16 mouse cellular contexts compared by ENCODE assay signal in genomic region chr9:56564048-56564737, GRCm38 (mm10).
A peak's percentile ranks its signal among the peaks of the same experiment; 100 is the strongest.
DNase-seq lines count a peak whose midpoint lies in the region; ATAC-seq lines count a peak whose summit lies in the region.
"Had no signal": no experiment of that assay in that cellular context is flagged by ENCODE, and none has a peak within 500 bp of the region (broad histone marks: within the 10 kb centered on the region; RNA-seq: fewer than 3 reads in every experiment).

No protein-coding gene starts in this region.

- no peak overlapping the region for H3K4me3 ChIP-seq in heart, embryonic 13.5 days
- no peak overlapping the region for H3K4me3 ChIP-seq in hindbrain, embryonic 11.5 days (ENCODE audit: low read depth, low read length)
- H3K4me3 ChIP-seq in hindbrain, embryonic 16.5 days (ENCODE audit: low read length), result no peak overlapping the region
- H3K4me3 ChIP-seq in midbrain, embryonic 16.5 days (ENCODE audit: low read depth, low read length), result no peak overlapping the region
- H3K4me3 ChIP-seq: erythroblast, embryonic 14.5 days; limb, embryonic 13.5 days had no signal

- H3K9me3 ChIP-seq in heart, embryonic 13.5 days, result no peaks in the 10 kb centered on the region
- no peaks in the 10 kb centered on the region for H3K9me3 ChIP-seq in hindbrain, embryonic 11.5 days (ENCODE audit: control insufficient read depth, low read length)
- H3K9me3 ChIP-seq in hindbrain, embryonic 16.5 days (ENCODE audit: control insufficient read depth, low read length), result no peaks in the 10 kb centered on the region
- no peaks in the 10 kb centered on the region for H3K9me3 ChIP-seq in midbrain, embryonic 16.5 days (replicated peaks; ENCODE audit: control insufficient read depth, low read length, poor library complexity, severe bottlenecking)
- H3K9me3 ChIP-seq: limb, embryonic 13.5 days had no signal

- DNase-seq in heart, postnatal 36 days, result no peak
- DNase-seq in hindbrain, embryonic 11.5 days (ENCODE audit: low spot score), result no peak
- no peak for DNase-seq in urinary bladder, adult 18-20 months (ENCODE audit: low spot score in 2 of 2)
- no peak for DNase-seq in layer of hippocampus, adult 8-10 months (ENCODE audit: low spot score in 2 of 2)
- no peak for DNase-seq in right cerebral cortex, postnatal 10 days (ENCODE audit: low spot score in 2 of 2)
- DNase-seq: adrenal gland, postnatal 10 days; cerebellum, adult 2 months; lung, postnatal 14 days; thymus, postnatal 36 days had no signal

- 14% methylated on average over 11 of the region's 11 CpGs for WGBS in heart, embryonic 13.5 days
- 21% methylated on average over 11 of the region's 11 CpGs for WGBS in hindbrain, embryonic 11.5 days
- WGBS in hindbrain, embryonic 16.5 days, result 17% methylated on average over 11 of the region's 11 CpGs
- WGBS in midbrain, embryonic 16.5 days, result 13% methylated on average over 11 of the region's 11 CpGs

- H3K27ac ChIP-seq in heart, embryonic 13.5 days (replicated peaks), result peak overlapping the region; percentile 45
- H3K27ac ChIP-seq in hindbrain, embryonic 11.5 days (ENCODE audit: low read depth, low read length), result peak overlapping the region; percentile 24; the same call in 1 of the 2 replicates
- peak overlapping the region; percentile 25; the same call in 1 of the 2 replicates for H3K27ac ChIP-seq in hindbrain, embryonic 16.5 days (ENCODE audit: low read depth, low read length)
- peak overlapping the region; percentile 35 for H3K27ac ChIP-seq in midbrain, embryonic 16.5 days (ENCODE audit: low read length)
- H3K27ac ChIP-seq: limb, embryonic 13.5 days; stomach, postnatal 0 days had no signal

- no peak for ATAC-seq in heart, embryonic 13.5 days (ENCODE audit: extremely low read depth, insufficient number of reproducible peaks, low FRiP score, low TSS enrichment)
- no peak for ATAC-seq in hindbrain, embryonic 11.5 days (ENCODE audit: low FRiP score)
- no peak for ATAC-seq in hindbrain, embryonic 16.5 days
- ATAC-seq in midbrain, embryonic 16.5 days, result peak; percentile 27; the same call in 1 of the 2 replicates
- ATAC-seq: CD4-positive, CD25-positive, alpha-beta regulatory T cell, adult 4 months had no signal

- intact Hi-C loops in heart, postnatal 36 days (cut with DNase I), result no loop called here

- H3K4me2 ChIP-seq in heart, embryonic 13.5 days, result peak overlapping the region; percentile 24
- H3K4me2 ChIP-seq in hindbrain, embryonic 11.5 days (replicated peaks; ENCODE audit: low read depth, low read length), result no peak overlapping the region
- no peak overlapping the region for H3K4me2 ChIP-seq in hindbrain, embryonic 16.5 days (ENCODE audit: low read length)
- H3K4me2 ChIP-seq in midbrain, embryonic 16.5 days (ENCODE audit: low read length), result no peak overlapping the region
- H3K4me2 ChIP-seq: limb, embryonic 13.5 days had no signal

- H3K9ac ChIP-seq in heart, embryonic 13.5 days, result no peak overlapping the region; the same call in 1 of the 2 replicates
- H3K9ac ChIP-seq in hindbrain, embryonic 11.5 days (ENCODE audit: low read depth, low read length), result no peak overlapping the region
- no peak overlapping the region; the same call in 1 of the 2 replicates for H3K9ac ChIP-seq in hindbrain, embryonic 16.5 days (ENCODE audit: low read depth, low read length)
- H3K9ac ChIP-seq in midbrain, embryonic 16.5 days (ENCODE audit: low read depth, low read length), result no peak overlapping the region
- H3K9ac ChIP-seq: limb, embryonic 13.5 days had no signal

- no peaks in the 10 kb centered on the region for H3K36me3 ChIP-seq in heart, embryonic 13.5 days
- no peaks in the 10 kb centered on the region for H3K36me3 ChIP-seq in hindbrain, embryonic 11.5 days (ENCODE audit: control insufficient read depth, insufficient read depth, low read length)
- H3K36me3 ChIP-seq in hindbrain, embryonic 16.5 days (ENCODE audit: control insufficient read depth, insufficient read depth, low read length), result no peaks in the 10 kb centered on the region
- H3K36me3 ChIP-seq in midbrain, embryonic 16.5 days (ENCODE audit: control insufficient read depth, insufficient read depth, low read length), result no peaks in the 10 kb centered on the region
- H3K36me3 ChIP-seq: limb, embryonic 13.5 days had no signal

- no peaks in the 10 kb centered on the region for H3K27me3 ChIP-seq in heart, embryonic 13.5 days (replicated peaks)
- no peaks in the 10 kb centered on the region; the same call in 1 of the 2 replicates for H3K27me3 ChIP-seq in hindbrain, embryonic 11.5 days (ENCODE audit: control insufficient read depth, insufficient read depth, low read length)
- no peaks in the 10 kb centered on the region for H3K27me3 ChIP-seq in hindbrain, embryonic 16.5 days (replicated peaks; ENCODE audit: control insufficient read depth, insufficient read depth, low read length)
- H3K27me3 ChIP-seq in midbrain, embryonic 16.5 days (ENCODE audit: control insufficient read depth, insufficient read depth, low read depth, low read length), result no peaks in the 10 kb centered on the region

- peaks cover 31% of the 10 kb centered on the region for H3K4me1 ChIP-seq in heart, embryonic 13.5 days
- 0 out of 2 replicates have a peak, but pooled peaks cover 2% of the 10 kb centered on the region for H3K4me1 ChIP-seq in hindbrain, embryonic 11.5 days (replicated peaks; ENCODE audit: control insufficient read depth, insufficient read depth, low read length)
- peaks cover 6% of the 10 kb centered on the region for H3K4me1 ChIP-seq in hindbrain, embryonic 16.5 days (ENCODE audit: control insufficient read depth, insufficient read depth, low read depth, low read length)
- H3K4me1 ChIP-seq in midbrain, embryonic 16.5 days (ENCODE audit: control insufficient read depth, insufficient read depth, low read length), result peaks cover 12% of the 10 kb centered on the region; the same call in 1 of the 2 replicates
